Mouse (Mus musculus) embryonic facial prominence, embryonic 15.5 days (tissue): ENCODE results near the gene Hmmr. TPM values are rescaled to one million over a fixed set of nuclear protein-coding genes. Genes with fewer than 3 reads are reported as not detected.
A peak's percentile ranks its signal among the peaks of the same experiment; 100 is the strongest.
"Not testable (repeated sequence)": the region's sequence is repeated elsewhere in the genome, so short reads cannot be mapped to it uniquely, and the experiment has no call there.

Experiments used
- ATAC-seq: fragments of 200-750 bp; cut with Nextera tagmentation; 2 replicates; pipeline ENCODE4 v1.8.0; 2017; ENCODE audit warnings: low read depth, moderate TSS enrichment; ENCODE audit not compliant: insufficient number of reproducible peaks, low FRiP score, low TSS enrichment
- H3K27ac ChIP-seq: fragments of 300-500 bp; sonication (generic); replicated peaks from 2 replicates; pipeline ENCODE4 v1.5.1; 2015; ENCODE audit warnings: mild to moderate bottlenecking, inconsistent platforms
- H3K27me3 ChIP-seq: fragments of 300-500 bp; sonication (generic); 2 replicates; pipeline ENCODE4 v1.6.1; 2015; ENCODE audit warnings: inconsistent platforms
- H3K36me3 ChIP-seq: fragments of 300-500 bp; sonication (generic); 2 replicates; pipeline ENCODE4 v1.6.1; 2015; ENCODE audit warnings: mild to moderate bottlenecking, inconsistent platforms
- H3K4me1 ChIP-seq: fragments of 300-500 bp; sonication (generic); 2 replicates; pipeline ENCODE4 v1.6.1; 2015; ENCODE audit warnings: inconsistent platforms
- H3K4me2 ChIP-seq: fragments of 300-500 bp; sonication (generic); replicated peaks from 2 replicates; pipeline ENCODE4 v1.6.1; 2015; ENCODE audit warnings: mild to moderate bottlenecking, inconsistent platforms
- H3K4me3 ChIP-seq: fragments of 300-500 bp; sonication (generic); replicated peaks from 2 replicates; pipeline ENCODE4 v1.5.1; 2015; ENCODE audit warnings: mild to moderate bottlenecking, inconsistent platforms
- H3K9ac ChIP-seq: fragments of 300-500 bp; sonication (generic); 2 replicates; pipeline ENCODE4 v1.6.1; 2015; ENCODE audit warnings: inconsistent platforms
- H3K9me3 ChIP-seq: fragments of 300-500 bp; sonication (generic); replicated peaks from 2 replicates; pipeline ENCODE4 v1.6.1; 2016; ENCODE audit warnings: inconsistent platforms
- whole genome bisulfite sequencing: fragments of 180-500 bp; shearing (Covaris S2); methylation state at CpG from one replicate; pipeline ENCODE4 v1.1.7; 2015; 5-methylcytosine and 5-hydroxymethylcytosine counted together
- polyA plus RNA-seq: library from polyadenylated mRNA; unstranded; fragments of >200 nt; fragmentation: Nextera tagmentation; extraction: Ambion mirVana; gene quantifications from 2 replicates; pipeline ENCODE4 v1.2.1, GENCODE M21; 2015

Gene Hmmr
- polyA plus RNA-seq, 1 experiment from 2014 or later = 35.5 TPM

DNA sequence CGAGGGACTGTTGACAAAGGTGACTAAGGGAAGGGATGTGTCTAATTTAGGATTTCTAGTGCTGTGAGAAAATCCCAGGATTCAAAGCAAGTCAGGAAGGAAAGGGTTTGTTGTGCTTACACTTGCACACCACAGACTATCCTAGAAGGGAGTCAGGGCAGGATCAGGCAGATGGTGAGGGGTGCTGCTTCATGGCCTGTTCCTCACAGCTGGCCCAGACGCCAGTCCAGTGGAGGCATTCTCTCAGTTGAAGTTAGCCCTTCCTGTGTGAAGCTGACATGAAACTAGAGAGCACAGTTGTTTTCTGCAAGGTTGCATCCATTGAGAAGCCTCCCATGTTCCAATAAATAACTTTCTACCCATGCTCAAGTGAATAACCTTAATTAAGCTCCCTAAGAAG is 14.5 kb upstream of the Hmmr start:
- Histone ChIP-seq H3K9me3 (no peaks in the 10 kb centered on the region), H3K9ac (no peak overlapping the region), H3K36me3 (peaks cover 17% of the 10 kb centered on the region), H3K27me3 (no peaks in the 10 kb centered on the region), H3K4me2 (no peak overlapping the region), H3K4me1 (no peaks in the 10 kb centered on the region), H3K27ac (no peak overlapping the region), H3K4me3 (no peak overlapping the region)
- WGBS = 64% methylated on average over 2 of the region's 2 CpGs
- ATAC-seq = no peak

DNA sequence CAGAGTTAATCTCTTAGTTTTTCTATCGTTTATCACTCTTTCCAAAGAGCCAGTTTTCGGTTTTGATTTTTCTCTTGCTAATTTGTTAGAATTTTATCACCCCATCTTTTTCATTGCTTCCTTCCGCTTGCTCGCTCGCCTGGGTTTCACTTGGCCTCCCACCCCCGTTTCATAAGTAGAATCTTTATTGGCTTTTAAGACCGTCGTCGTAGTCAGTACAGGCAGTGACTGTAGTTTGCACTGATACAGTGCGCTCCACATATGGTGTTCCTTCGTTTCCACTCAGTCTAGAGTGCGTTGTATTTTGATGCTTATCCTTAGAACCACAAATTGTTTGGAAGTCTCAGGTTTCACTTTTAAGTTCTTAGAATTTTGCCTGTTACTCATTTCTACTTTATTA is 13.1 kb upstream of the Hmmr start:
- Histone ChIP-seq H3K4me3 (no peak overlapping the region), H3K4me2 (no peak overlapping the region), H3K36me3 (peaks cover 15% of the 10 kb centered on the region), H3K4me1 (no peaks in the 10 kb centered on the region), H3K9me3 (no peaks in the 10 kb centered on the region), H3K9ac (no peak overlapping the region), H3K27me3 (no peaks in the 10 kb centered on the region), H3K27ac (no peak overlapping the region)
- no peak for ATAC-seq
- WGBS = 67% methylated on average over 12 of the region's 12 CpGs

GRCm38 (mm10) chr11:40744348-40744747 is 11.1 kb upstream of the Hmmr start:
- no peak for ATAC-seq
- H3K36me3 ChIP-seq = peaks cover 16% of the 10 kb centered on the region
- 83% methylated on average over 3 of the region's 3 CpGs for WGBS
- no peak overlapping the region for H3K9ac ChIP-seq
- no peaks in the 10 kb centered on the region for H3K9me3 ChIP-seq
- no peaks in the 10 kb centered on the region for H3K27me3 ChIP-seq
- no peak overlapping the region for H3K27ac ChIP-seq
- no peaks in the 10 kb centered on the region for H3K4me1 ChIP-seq
- H3K4me3 ChIP-seq = no peak overlapping the region
- no peak overlapping the region for H3K4me2 ChIP-seq

GRCm38 (mm10) chr11:40741605-40742262 is 8.5 kb upstream of the Hmmr start:
- Histone ChIP-seq H3K27me3 (no peaks in the 10 kb centered on the region), H3K36me3 (peaks cover 40% of the 10 kb centered on the region), H3K4me3 (no peak overlapping the region), H3K4me1 (no peaks in the 10 kb centered on the region), H3K9me3 (no peaks in the 10 kb centered on the region), H3K9ac (no peak overlapping the region), H3K27ac (no peak overlapping the region), H3K4me2 (no peak overlapping the region)
- 86% methylated on average over 12 of the region's 12 CpGs for WGBS
- no peak for ATAC-seq

DNA sequence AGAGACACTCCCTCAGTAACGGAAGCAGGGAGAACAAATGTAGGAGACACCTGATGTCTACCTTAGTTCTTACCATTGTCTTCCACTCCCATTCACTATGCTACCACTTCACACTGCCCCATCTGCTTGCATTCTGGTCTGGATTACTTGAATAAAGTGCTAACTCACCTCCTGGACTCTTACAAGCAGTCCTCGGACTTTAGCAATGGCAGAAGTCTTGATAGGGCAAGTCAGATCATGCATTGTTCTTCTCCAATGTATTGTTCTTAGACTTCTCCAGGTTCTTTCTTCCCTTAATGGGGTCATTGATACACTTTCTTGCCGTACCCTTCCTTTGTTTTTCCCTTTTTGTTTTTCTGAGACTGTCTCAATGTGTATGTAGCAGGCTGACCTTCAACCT is 4.1 kb upstream of the Hmmr start:
- H3K9ac ChIP-seq = no peak overlapping the region
- peaks cover 16% of the 10 kb centered on the region for H3K4me1 ChIP-seq
- no peak overlapping the region for H3K4me2 ChIP-seq
- H3K4me3 ChIP-seq = no peak overlapping the region
- H3K27ac ChIP-seq = no peak overlapping the region
- 92% methylated on average over 3 of the region's 3 CpGs for WGBS
- no peaks in the 10 kb centered on the region for H3K27me3 ChIP-seq
- ATAC-seq = no peak
- peaks cover 44% of the 10 kb centered on the region for H3K36me3 ChIP-seq
- H3K9me3 ChIP-seq = no peaks in the 10 kb centered on the region

DNA sequence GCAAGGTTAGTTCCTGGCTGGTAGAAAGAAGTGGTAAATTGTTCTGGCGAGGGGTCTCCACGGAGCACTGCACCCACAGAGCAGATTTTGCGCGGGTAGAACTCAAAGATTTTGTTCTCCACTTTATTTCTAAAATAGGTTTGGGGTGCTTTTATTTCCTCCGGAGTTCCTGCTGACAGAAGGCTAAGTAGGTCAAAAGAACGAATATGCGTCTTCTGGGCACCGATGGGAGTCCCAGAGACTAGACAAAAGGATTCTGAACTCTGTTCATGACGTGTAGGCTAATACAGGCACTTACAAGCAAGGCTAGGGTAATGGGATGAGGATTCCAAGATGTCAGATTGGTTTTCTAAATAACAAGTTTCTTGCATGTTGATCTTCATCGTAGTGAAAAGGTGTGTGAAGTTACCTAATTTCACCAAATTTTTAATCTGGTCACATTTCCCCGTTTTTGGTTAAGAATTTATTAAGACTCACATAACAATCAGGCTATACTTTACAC is 1.1 kb upstream of the Hmmr start:
- H3K9me3 ChIP-seq = no peaks in the 10 kb centered on the region
- H3K36me3 ChIP-seq = peaks cover 28% of the 10 kb centered on the region
- 5% methylated on average over 11 of the region's 11 CpGs for WGBS
- peak overlapping the region; percentile 87 for H3K9ac ChIP-seq
- no peaks in the 10 kb centered on the region for H3K27me3 ChIP-seq
- H3K4me2 ChIP-seq = peak overlapping the region; percentile 72
- peak overlapping the region; percentile 97 for H3K4me3 ChIP-seq
- peaks cover 24% of the 10 kb centered on the region for H3K4me1 ChIP-seq
- no peak for ATAC-seq
- H3K27ac ChIP-seq = peak overlapping the region; percentile 87; the same call in 1 of the 2 replicates

DNA sequence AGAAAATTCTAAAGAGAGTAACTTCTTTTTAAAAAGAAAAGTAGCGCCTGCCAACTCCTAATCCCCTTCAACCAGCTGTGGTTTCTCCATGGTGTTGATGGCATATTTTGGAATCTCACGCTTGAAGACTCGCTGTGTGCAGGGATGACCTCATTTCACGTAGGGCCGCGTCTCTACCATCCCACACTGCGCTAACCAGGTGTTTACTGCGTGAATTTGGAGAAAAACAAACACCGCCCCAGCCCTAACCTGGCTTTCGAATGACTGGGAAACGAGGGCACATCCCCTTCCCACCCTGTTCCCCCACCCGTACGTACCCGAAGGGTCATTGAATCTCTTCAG is 254 bp downstream of the Hmmr start:
- Histone ChIP-seq H3K4me2 (peak overlapping the region; percentile 94), H3K4me3 (peak overlapping the region; percentile 97), H3K27ac (no peak overlapping the region), H3K4me1 (peaks cover 24% of the 10 kb centered on the region), H3K9me3 (no peaks in the 10 kb centered on the region), H3K9ac (peak overlapping the region; percentile 51), H3K27me3 (no peaks in the 10 kb centered on the region), H3K36me3 (peaks cover 17% of the 10 kb centered on the region)
- ATAC-seq = no peak
- under 1% methylated on average over 14 of the region's 14 CpGs for WGBS

DNA sequence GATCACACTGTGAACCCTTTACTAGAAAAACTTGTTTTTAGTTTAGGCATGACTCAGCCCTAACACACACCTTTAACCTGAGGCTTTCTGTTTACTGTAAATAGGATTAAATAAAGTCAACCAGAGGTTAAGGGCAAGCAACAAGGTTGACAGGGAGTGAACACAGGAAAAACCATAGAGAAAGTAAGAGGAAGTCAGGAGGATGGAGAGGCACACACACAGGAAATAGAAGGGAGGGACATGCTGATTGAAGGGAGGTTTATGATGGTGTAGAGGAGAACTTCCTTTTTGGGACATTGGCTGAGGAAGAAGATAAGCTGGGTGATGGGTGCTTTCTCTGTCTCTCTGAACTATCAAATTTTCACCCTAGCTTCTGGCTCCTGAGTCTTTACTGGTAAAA is 14.9 kb downstream of the Hmmr start:
- no peak for ATAC-seq
- H3K9me3 ChIP-seq = no peaks in the 10 kb centered on the region
- no peaks in the 10 kb centered on the region for H3K4me1 ChIP-seq
- no peak overlapping the region for H3K27ac ChIP-seq
- H3K4me2 ChIP-seq = no peak overlapping the region
- no peak overlapping the region for H3K9ac ChIP-seq
- peaks cover 65% of the 10 kb centered on the region for H3K36me3 ChIP-seq
- H3K27me3 ChIP-seq = no peaks in the 10 kb centered on the region
- no peak overlapping the region for H3K4me3 ChIP-seq

GRCm38 (mm10) chr11:40715524-40715923 is 17.7 kb downstream of the Hmmr start:
- H3K27ac ChIP-seq = no peak overlapping the region
- no peak for ATAC-seq
- WGBS = 92% methylated on average over 5 of the region's 5 CpGs
- no peak overlapping the region for H3K4me3 ChIP-seq
- no peaks in the 10 kb centered on the region for H3K4me1 ChIP-seq
- H3K9ac ChIP-seq = no peak overlapping the region
- H3K27me3 ChIP-seq = no peaks in the 10 kb centered on the region
- no peaks in the 10 kb centered on the region for H3K9me3 ChIP-seq
- peaks cover 51% of the 10 kb centered on the region for H3K36me3 ChIP-seq
- no peak overlapping the region for H3K4me2 ChIP-seq

DNA sequence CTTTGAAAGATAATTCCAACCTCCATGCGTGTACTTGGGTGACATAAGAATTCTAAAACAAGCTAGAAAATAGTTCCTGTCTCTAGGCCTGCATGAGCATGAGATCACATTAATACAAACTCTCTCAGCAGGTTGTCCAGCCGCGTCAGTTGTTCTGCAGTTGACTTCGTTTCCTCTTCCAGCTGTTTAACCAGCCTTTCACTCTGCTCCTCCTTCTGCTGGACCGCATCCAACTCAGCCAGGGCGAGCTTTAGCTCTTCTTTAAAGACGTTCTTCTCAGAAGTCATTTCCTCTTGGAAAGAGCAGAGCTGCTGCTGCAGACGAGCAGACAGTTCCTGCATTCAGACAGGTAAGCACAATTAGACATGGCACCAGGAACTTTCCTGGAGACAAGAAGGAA is 19.4 kb downstream of the Hmmr start:
- H3K36me3 ChIP-seq = peaks cover 56% of the 10 kb centered on the region
- H3K9ac ChIP-seq = no peak overlapping the region
- no peak overlapping the region for H3K4me3 ChIP-seq
- H3K4me2 ChIP-seq = no peak overlapping the region
- ATAC-seq = no peak
- no peak overlapping the region for H3K27ac ChIP-seq
- WGBS = 74% methylated on average over 8 of the region's 8 CpGs
- no peaks in the 10 kb centered on the region for H3K27me3 ChIP-seq
- H3K4me1 ChIP-seq = no peaks in the 10 kb centered on the region
- no peaks in the 10 kb centered on the region for H3K9me3 ChIP-seq

GRCm38 (mm10) chr11:40709899-40710298 is 23.3 kb downstream of the Hmmr start:
- H3K4me1 ChIP-seq, H3K27ac ChIP-seq, ATAC-seq, H3K9ac ChIP-seq, H3K4me3 ChIP-seq, H3K27me3 ChIP-seq, H3K9me3 ChIP-seq, H3K4me2 ChIP-seq: not testable (repeated sequence)
- peaks cover 48% of the 10 kb centered on the region for H3K36me3 ChIP-seq
- WGBS = 94% methylated on average over 6 of the region's 6 CpGs

DNA sequence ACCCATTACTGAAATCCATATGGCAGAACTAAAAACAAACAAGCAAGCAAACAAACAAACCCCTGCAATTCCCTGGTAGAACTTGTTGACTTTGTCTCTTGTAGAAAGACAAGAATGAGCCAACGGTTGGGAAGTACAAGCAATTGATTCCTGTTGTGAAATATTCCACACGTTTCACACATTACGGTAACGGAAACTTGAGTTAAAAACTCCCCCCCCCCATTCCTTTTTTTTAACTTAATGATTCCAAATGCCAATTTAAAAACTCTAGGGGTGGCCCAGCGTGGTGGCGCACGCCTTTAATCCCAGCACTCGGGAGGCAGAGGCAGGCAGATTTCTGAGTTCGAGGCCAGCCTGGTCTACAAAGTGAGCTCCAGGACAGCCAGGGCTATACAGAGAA is 38.1 kb downstream of the Hmmr start, which contains the start of gene Mat2b:
Gene Mat2b, minus strand, starts transcription at position 101 of the 400 bp plus-strand sequence.
- no peaks in the 10 kb centered on the region for H3K27me3 ChIP-seq
- H3K4me2 ChIP-seq = peak within 1 kb of the TSS; percentile 81
- H3K9ac ChIP-seq = peak within 1 kb of the TSS; percentile 55
- H3K9me3 ChIP-seq = no peaks in the 10 kb centered on the region
- peak within 1 kb of the TSS; percentile 71 for H3K4me3 ChIP-seq
- no peaks in the 10 kb centered on the region for H3K36me3 ChIP-seq
- ATAC-seq = no peak
- peaks cover 18% of the 10 kb centered on the region for H3K4me1 ChIP-seq
- WGBS = 60% methylated on average over 9 of the region's 9 CpGs
- peak within 1 kb of the TSS; percentile 97 for H3K27ac ChIP-seq
